Mouse (Mus musculus) liver, adult 2 months (tissue): ENCODE data around the gene Trpm7.

Experiments
- CTCF ChIP-seq: fragments of 200-500 bp; IDR thresholded peaks from 2 replicates; pipeline ENCODE4 v1.5.1; 2011; ENCODE audit warnings: low read depth, low read length, control low read depth
- POLR2A ChIP-seq: fragments of 200-500 bp; IDR thresholded peaks from 2 replicates; pipeline ENCODE4 v1.6.1; 2011; ENCODE audit warnings: low read length, control low read depth; ENCODE audit not compliant: insufficient read depth; ENCODE audit errors: extremely low read depth

GRCm38 (mm10) chr2:126759351-126759750 lies 116.7 kb downstream of the Trpm7 start:
- TF ChIP-seq POLR2A = no peak
- no peak for TF ChIP-seq CTCF
